Mouse (Mus musculus) mature B cell (primary cell): Measurements from ENCODE around the gene Scn4b.

Experiments used
- in situ Hi-C: fragments of 300-500 bp; cut with MboI; formaldehyde crosslinking; loops from 2 replicates; pipeline ENCODE4 v1.14.3; 2019

Gene Scn4b

GRCm38 (mm10) chr9:45138191-45139032 lies at the start of gene Scn4b:
Gene Scn4b (plus strand): TSS chr9:45138395.
- in situ Hi-C loops, result no loop called here

DNA sequence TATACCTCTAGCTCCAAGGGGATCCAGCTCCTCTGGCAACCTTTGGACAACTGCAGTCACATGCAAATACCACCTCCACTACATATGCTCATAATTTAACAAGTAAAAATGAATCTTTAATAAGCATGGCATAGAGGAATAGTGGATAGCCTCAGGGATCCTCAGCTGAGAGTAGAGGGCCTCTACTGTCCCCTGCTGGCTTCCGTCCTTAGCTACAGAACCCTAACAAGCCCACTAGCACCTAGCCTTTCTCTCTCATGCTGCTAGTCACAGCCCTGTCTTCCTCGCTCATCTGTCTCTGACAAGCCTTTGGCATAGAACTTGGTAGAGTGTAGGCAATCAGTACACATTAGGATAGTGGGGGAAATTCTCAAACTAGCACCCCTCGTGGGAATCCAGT lies 47.4 kb upstream of the Scn4b start:
- in situ Hi-C loops, result no loop called here

DNA sequence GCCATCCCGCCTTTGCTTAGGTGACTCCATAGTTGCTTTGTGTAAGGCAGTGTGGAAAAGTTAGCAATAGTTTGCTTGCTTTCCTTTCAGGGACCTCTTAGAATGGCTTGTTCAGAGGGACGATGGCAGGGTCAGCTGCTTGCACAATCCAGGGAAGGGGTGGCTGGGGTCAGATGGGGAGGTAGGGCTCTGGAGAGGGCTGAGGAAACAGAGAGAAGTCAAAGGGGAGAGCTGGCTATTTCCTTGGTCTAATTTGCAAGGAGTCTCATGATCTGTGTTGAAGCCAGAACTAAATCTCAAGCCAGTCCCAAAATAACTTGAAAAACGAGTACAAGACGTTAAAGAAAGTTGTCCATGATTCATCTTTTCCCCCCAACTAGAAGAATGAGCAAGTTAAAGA lies 45.6 kb upstream of the Scn4b start:
- in situ Hi-C loops, result no loop called here

DNA sequence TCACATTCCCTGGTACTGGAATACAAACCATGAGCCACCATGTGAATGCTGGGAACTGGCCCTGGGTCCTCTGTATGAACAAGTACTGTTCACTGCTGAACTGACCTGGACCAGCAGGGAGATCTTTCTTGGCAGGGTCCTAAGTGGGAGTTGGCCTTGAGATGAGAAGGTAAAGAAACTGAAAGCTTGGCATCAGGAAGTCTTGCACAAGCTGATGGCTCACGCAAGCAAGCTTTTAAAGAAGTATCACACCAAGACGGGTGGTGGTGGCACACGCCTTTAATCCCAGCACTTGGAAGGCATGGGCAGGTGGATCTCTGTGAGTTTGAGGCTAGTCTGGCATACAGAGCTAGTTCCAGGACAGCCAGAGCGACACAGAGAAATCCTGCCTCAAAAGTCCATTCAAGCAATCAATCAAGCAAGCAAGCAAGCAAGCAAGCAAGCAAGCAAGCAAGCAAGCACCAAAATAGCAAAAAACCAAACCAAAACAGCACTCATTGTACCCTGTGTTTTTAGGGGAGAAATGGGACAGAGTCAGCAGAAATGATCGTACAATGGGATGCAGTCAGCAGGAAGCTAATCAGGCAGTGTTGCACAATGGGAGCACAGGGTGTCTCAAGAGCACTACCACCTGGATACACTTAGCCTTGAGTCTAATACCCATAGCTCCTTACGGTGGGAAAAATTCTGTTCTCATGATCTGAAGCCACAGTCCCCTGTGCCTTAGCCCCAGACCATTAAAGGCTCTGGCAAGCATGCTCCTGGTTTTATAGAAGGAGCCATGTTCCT lies 42.9 kb upstream of the Scn4b start:
- in situ Hi-C loops, result no loop called here

DNA sequence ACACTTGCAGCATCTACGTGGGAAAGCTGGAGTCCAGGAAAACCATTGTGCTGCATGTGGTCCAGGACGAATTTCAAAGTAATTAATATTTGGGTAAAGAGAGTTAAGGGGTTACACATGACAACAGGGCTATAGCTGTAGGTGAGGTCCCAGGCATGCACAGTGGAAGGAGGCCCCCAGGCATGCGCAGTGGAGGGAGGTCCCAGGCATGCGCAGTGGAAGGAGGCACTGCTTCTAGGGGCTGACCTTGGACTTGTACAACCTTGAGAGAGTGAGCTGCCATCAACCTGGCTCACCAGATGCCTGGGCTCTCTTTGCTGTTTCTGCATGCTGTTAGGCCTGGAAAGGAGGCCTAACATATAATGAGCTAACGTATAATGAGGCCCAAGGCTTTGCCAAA lies 40.3 kb upstream of the Scn4b start:
- in situ Hi-C loops, result no loop called here

DNA sequence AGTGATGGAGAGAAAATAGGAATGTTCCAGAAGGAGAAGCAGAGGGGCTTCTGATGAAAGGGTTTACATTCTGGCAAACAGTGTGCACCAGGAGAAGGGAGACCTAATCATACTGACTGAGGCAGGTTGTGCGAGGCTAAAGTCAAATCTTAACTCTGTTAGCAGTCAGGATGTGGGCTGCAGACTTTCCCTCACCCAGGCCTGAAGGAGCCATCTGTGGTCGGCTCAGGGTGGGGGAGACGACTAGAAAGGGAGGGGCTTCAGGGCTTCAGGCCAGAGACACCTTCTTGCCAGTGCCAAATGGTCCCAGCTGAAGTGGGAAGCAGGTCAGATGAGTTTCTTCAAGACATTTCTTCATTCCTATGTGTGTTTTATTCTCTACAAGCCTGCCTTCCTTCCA lies 39.8 kb upstream of the Scn4b start:
- in situ Hi-C loops, result no loop called here

- in situ Hi-C loops, result no loop called here
These were observed 35.7 kb upstream of the Scn4b start for GRCm38 (mm10) chr9:45102528-45102927.

DNA sequence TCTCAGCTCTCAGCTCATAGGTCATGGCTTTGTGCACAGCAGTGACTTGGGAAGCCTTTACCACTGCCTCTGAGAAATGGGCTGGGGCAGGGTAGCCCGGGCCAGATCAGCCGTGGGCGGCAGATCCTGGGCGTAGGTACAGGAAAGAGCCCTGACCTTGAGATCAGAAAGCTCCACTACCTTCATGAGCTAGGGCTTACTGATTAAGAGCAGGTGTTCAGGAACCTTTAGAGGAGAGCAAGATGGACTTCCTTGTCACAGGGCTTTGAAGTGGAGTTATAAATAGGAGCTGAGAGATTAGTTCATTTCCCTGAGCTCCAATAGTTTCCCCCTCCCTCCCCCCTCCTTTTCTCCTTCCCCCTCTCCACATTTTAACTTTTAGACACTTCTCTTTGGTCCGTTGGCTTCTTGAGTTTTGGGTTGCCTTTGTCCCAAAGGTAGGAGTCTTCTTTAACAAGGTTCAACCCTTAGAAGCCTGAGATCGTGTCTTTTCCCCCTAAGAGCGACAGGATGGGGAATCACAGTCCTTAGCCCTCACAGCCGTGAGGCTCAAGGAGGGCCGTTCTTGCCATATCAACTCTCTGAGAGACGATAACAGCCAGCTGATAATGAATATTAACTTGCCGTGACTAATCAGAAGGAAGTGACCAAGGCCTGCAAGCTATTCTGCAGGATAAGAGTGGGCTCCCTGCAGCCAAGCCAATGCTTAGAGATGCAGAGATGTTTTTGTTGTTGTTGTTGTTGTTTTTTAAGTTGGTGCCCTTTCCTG lies 34.8 kb upstream of the Scn4b start:
- in situ Hi-C loops, result no loop called here

GRCm38 (mm10) chr9:45105596-45106374 lies 32.4 kb upstream of the Scn4b start:
- in situ Hi-C loops, result no loop called here

GRCm38 (mm10) chr9:45115706-45116105 lies 22.5 kb upstream of the Scn4b start:
- in situ Hi-C loops, result no loop called here

DNA sequence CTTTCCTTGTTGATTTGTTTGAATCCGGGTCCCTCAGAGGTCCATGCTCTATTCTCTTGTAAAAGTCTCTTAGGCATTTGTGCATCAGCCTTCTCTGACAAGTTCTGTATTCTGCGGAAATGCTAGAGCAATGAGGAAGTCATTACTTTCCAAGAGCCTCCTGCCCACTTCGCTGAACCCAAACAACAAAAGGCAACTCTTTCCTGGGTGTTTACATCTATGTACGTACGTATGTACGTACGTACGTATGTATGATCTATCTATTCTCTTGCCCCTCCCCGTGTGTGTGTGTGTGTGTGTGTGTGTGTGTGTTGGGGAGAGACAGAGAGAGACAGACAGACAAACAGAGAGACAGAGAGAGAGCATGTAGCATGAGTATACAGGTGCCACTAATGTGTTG lies 21.4 kb upstream of the Scn4b start:
- in situ Hi-C loops, result no loop called here

DNA sequence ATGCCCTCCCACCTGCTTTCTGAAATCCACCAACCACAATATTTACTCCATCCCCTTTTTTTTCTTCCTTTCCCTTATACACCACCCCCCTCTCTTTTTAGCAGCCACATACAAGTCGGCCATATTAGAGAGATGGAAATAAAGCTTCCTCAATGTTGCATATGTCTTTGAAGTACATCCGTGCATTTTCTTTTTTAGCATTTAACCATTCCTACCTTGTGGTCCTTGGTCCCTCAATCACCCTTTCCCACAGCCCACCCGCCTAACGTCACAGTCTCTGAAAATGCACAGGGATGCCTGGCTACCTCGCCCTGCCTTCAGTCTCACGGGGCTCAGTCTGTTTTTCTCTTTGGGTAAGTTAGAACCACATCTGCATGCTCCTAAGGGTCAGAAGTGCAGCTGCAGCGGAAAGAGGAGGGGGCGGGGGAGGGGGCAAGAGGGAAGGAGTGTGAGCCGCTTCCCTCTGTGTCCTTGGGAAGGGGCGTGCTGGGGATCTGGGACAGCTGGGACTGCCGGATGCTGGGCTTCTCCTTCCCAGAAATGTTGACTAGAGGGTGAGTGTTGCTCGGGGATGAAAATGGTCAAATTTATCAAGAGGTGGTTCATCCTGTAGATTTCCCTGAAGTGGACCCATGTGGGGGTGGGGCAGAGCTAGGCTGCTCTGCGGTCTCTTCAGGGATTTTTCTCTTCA lies 20.3 kb upstream of the Scn4b start, which contains the start of gene Scn2b:
TSS of gene Scn2b (plus strand) at position 42 of the 691 bp plus-strand sequence.
- in situ Hi-C loops, result no loop called here

DNA sequence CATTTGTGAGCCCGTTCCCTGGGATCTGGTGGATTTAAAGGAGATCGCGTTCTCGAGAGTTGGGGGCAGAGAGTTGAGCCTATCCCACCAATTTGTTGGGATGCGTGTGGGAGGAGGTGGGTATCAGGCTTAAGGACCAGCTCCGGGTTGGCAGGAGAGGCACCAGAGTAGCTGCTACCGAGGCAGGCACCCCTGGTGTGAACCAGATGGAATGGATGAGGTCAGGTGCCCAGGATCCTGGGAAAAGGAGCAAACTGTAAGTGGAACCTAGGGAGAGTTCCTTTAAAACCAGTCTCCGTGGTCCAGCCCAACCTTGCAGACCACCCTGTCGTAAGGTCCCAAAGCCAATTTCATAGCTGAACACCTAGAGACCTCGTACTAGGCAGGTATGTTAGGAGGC lies 19.6 kb upstream of the Scn4b start:
- in situ Hi-C loops, result no loop called here

DNA sequence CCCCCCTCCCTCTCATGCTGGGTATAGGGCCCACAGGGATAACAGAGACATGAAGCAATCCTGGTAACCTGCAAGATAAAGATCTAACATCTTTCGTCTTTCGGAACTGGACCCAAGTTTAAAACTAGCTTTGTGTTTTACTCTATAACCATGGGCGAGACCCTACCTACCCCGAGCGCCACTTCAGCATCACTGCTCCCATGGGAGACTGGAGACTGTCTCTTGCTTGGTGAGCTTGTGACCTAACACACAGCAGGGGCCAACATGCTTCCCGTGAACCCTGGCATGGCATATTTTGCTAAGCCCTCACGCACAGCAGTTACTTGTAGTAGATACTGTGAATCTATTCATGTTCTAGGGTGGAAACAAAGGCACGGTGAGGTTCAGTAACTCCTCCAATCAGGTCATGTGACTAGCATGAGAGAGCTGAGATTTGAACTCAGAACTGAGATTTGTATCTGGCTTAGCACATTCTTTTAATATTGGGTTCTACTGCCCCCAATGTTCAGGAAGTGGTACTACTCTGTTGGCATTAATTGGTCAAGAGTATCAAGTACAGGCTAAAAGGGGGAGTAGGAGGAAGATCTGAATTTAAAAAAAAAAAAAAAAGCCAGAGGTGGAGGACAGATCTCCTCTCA lies 18.8 kb upstream of the Scn4b start:
- in situ Hi-C loops, result no loop called here

GRCm38 (mm10) chr9:45119954-45120530 lies 18.2 kb upstream of the Scn4b start:
- in situ Hi-C loops, result no loop called here

- in situ Hi-C loops, result no loop called here
These were observed 17.6 kb upstream of the Scn4b start for GRCm38 (mm10) chr9:45120567-45120966.

DNA sequence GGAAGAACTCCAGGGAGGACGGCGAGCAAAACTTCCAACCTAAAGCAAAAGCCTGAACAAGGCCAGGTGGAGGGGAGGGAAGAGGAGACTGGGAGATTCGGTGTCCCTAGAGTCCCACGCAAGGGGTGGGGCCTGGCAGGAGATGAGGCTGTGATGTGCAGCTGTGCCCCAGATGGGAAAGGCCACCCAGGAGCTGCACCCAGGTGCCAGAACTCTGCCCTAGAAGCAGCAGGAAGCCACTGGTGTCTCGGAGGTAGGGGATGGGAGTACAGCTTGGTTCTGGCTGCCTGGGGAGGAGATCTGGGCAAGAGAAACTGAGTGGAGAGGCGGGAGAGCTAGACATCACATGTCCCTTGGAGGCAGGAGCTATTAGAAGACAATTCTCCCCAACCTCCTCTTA lies 17.2 kb upstream of the Scn4b start:
- in situ Hi-C loops, result no loop called here

GRCm38 (mm10) chr9:45121769-45122168 lies 16.4 kb upstream of the Scn4b start:
- in situ Hi-C loops, result no loop called here

GRCm38 (mm10) chr9:45122209-45122761 lies 15.9 kb upstream of the Scn4b start:
- in situ Hi-C loops, result no loop called here

DNA sequence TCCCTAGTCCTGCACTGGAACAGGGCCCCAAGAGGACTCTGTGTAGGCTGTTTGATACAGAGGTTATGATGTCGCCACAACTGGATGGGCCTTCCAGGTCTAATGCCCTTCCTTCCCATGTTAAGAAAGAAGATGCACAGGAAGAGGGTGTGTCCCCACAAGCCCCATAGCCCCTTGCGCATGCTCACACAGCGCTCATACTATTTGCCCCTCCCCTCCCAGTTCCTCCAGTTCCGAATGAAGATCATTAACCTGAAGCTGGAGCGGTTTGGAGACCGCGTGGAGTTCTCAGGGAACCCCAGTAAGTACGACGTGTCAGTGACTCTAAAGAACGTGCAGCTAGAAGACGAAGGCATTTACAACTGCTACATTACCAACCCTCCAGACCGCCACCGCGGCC lies 13.0 kb upstream of the Scn4b start:
- in situ Hi-C loops, result no loop called here
